Mouse (Mus musculus) spleen, postnatal 14 days (tissue): ENCODE measurements around the gene Clcnkb.

Source experiments
- DNase-seq, 2 experiments: peaks; one replicate each; pipeline ENCODE4 v3.0.0; 2021 to 2022; ENCODE audit warnings: low spot score in 2 of 2

The Clcnkb gene

DNA sequence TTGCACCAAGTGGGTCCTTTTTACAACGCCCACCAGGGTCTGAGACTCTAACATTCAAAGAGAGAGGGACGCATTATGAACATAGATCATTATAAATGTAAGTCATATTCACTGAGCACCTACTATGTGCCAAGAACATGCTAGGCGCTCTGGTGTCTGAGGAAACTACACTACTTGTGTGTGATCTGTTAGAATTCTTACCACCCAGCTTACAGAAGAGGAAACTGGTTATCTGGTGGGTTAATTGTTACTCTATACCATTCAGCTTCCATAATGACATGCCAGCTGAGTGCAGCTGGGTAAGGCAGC is 10.5 kb downstream of the Clcnkb start:
- no peak for DNase-seq

DNA sequence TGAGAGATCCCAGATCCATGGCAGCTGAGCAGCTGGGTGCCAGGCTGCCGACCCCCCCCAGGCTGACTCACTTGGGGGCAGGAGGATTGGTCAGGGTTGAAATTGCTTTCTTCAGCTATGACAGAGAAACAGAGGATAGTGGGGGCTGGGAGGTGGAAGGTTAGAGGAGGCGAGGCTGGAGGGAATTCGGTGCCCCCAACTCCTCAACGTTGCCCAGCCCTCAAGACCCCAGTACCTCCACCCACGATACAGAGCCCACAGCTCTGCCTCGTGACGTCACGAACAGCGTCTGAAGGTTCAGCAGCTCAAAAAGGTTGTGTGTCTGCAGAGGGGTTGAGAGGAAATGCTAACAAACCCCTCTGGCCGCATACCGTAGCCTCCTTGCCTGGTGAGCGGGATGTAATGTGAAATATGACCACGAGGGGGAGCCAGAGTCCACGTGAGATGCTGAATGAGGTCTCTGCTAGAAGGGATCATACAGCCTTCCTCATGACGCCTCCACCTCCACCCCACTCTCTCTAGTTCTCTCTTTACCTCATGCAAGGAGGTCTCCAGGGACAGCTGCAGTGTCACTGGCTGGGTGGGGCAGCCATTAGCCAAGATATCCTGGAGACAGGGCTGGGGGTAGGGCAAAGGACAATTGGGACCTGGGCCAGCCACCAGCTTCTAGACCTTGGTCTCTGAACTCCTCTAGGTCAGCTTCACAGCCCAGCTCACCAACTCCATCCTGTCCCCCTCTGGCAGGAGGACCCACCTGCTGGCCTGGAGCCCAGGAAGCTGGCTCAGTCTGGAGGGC is 11.1 kb downstream of the Clcnkb start:
- DNase-seq, result peak; percentile 67 to 83

GRCm38 (mm10) chr4:141400171-141400570 is 15.6 kb downstream of the Clcnkb start:
- no peak for DNase-seq

- no peak for DNase-seq
Measured at GRCm38 (mm10) chr4:141398545-141398944, 17.3 kb downstream of the Clcnkb start, which contains the start of gene Clcnka. Clcnka (minus strand) TSS chr4:141398724.

DNA sequence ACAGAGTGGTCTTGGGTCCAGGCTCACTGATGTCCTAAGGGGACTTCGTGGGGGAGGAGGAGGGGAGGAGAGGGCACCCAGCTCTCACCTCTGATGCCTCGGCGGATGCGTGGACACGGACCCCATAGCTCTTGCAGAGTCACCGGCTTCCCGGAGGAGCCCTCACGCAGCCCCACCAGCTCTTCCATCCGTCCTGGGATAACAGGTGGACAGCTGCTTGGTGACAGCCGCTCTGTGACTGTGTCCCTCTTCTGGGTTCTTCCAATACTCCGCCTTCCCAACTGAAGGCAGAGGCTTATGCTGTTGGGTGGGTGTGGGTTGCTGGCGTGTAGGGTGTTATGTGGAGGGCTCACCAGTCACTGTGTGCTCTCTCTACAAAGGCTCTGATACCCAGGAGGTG is 18.0 kb downstream of the Clcnkb start:
- DNase-seq, result no peak

- DNase-seq, result no peak
Measured at GRCm38 (mm10) chr4:141394751-141395150, 21.1 kb downstream of the Clcnkb start.

DNA sequence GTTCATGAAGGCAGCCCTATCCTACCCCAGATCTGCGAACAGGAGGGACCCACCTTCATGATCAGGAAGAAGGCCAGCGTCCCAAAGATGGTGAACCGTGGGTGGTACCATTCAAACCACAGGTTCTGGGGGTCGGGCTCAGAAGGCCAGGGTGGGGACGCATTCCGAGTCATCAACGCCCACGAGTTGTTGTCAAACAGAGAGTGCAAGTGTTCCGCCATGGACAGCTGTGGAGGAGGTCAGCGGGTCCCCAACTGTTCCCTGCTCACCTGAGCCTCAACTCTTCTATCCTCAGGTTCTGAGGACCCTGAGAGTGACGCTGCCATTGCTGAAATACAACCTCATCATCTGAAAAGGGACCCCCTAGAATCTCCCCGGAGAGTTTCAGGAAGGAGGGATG is 24.5 kb downstream of the Clcnkb start:
- no peak for DNase-seq

DNA sequence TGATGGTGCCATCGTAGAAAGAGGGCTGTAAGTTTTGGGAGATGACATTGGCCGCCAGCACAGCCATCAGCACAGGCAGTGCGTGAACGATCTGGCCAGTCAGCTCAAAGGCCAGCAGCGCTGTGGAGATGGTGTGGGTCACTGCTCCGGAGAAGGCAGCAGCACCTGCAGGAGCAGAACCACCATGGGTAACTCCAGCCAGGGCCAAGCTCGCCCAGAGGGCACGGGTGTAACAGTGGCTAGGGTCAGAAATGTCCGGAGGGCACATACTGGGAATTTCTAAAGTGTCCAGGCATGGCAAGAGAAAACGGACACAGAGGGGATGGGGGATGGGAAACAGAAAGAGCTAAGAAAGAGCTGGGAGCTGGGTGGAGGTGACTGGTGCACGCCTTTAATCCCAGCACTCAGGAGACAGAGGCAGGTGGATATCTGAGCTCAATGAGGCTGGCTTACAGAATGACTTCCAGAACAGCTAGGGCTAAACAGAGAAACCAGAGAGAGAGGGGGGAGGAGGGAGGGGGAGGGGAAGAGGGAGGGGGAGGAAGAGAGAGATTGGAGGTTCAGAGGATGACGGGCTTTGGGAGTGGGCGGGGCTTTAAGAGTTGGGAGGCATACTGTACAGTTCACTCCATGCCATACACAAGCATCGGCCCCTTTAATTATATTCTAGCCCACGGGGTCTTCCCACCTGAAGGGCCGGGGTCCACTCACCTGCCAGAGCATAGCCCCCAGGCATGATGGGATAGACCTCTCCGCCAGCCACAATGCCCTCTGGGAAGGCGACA is 26.3 kb downstream of the Clcnkb start:
- DNase-seq, result no peak

DNA sequence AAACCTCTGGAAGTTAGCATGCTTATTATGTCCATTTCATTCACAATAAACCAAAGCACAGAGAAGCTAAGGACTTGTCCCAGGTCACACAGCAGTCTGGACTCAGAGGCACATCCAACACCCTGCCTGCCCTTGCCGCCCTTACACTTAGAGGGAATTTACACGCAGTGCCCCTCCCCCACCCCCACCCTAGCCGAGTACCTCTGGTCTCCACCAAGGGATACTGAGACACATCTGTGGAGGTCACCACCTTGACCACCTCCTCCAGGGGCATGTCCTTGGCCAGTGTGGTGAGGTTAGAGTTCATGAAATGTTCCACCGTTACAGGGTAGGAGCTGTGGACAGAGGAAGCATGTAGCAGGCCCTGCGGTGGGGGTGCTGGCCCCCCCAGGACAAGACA is 27.9 kb downstream of the Clcnkb start:
- DNase-seq, result no peak

DNA sequence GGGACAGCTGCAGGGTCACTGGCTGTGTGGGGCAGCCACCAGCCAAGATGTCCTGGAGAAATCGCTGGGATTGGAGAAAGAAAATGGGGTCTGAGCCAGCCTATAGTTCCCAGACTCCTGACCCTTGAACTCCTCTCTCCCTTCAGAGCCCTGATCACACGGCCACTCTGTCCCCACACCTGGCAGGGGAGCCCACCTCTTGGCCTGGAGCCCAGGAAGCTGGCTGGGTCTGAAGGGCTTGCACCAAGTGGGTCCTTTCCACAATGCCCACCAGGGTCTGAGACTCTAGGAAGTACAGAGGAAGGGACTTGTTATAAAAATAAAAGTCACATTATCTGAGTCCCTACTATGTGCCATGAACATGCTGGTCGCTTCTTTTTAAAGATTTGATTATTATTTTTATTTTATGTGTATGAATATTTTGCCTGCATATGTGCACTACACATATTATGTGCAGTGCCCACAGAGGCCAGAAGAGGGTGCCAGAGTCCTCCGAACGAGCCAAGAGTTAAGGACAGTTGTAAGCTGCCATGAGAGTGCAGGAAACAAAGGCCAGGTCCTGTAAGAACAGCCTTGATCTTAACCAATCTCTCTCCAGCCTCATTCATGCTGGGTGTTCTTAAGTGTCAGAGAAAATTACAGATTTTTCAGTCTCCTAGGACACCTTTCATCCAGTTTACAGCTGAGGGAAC is 28.6 kb downstream of the Clcnkb start:
- DNase-seq, result peak; percentile 32 to 57

DNA sequence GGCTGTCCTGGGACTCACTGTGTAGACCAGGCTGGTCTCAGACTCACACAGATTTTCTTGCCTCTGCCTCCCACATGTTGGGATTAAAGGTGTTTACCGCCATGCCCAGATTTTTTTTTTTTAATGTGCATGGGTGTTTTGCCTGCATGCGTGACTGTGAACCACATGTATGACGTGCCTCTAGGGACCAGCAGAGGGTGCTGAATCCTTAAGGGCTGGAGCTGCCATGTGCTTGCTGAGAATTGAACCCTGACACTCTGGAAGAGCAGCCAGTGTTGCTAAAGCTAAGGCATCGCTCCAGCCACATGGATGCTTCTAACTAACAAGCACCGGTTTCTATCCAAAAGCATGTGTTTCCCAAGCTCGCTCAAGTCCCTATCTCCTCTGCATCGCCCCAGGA is 29.7 kb downstream of the Clcnkb start:
- no peak for DNase-seq

GRCm38 (mm10) chr4:141385275-141385674 is 30.5 kb downstream of the Clcnkb start:
- peak in 1 of 2 experiments; percentile 45 for DNase-seq

DNA sequence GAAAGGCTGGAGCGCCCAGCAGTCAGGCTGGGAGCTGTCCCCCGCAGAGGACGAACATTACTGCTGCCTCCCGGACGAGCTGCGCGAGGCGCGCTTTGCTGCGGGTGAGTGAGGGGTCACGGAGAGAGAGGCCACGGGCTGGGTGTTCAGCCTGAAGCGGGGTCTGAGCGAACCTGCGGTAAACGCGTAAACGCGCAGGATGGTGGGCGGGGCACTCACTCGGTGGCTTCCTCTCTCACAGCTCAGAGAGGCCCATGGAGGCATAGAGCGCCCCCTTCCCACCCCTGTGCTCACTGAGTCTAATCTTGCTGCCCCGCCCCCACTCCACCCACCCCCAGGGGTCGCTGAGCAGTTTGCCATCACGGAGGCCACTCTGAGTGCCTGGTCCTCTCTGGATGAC is 33.4 kb downstream of the Clcnkb start:
- no peak for DNase-seq

DNA sequence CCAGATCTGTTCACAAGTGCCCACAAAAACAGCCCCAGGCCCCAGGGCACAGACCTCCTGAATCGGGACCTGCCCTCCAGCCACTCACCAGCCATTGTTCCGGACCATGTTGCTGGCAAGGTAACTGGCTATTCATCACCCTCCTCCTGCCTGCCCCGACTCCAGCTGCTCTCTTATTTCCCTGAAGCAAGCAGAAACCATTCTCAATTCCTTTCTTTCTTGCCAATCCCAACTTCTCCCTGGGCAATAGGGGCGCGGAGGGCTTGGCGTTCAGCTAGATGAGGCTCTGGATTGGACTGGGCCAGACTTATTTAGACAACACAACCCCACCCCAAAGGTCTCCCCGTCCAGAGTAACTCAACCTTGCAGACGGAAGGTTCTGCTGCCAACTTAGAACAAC is 36.1 kb downstream of the Clcnkb start:
- DNase-seq, result no peak

DNA sequence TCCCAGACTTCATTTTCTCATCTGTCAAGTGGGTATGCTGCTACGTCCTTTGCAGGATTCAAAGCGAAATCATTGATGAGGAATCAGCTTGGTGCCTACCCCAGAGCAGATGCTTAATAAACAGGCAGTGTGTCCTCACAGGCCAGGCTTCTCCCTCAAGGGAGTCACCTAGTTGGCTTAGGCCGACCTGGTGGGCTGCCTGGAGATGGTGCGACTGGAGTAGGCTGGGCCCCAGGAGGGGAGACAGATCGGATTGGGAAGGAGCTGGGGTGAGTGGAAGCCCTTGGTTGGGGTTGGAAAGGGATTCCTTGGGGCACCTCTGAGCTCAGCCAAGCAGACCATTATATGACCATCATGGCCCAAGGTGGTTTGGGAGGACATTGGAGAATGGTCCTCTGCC is 43.4 kb downstream of the Clcnkb start:
- DNase-seq, result no peak

GRCm38 (mm10) chr4:141367997-141368791 is 47.6 kb downstream of the Clcnkb start, which contains the start of gene Fam131c:
Fam131c (plus strand) TSS chr4:141368220.
- DNase-seq, result no peak

GRCm38 (mm10) chr4:141365876-141366275 is 49.9 kb downstream of the Clcnkb start:
- no peak for DNase-seq

- DNase-seq, result no peak
Measured at GRCm38 (mm10) chr4:141365126-141365525, 50.7 kb downstream of the Clcnkb start.

DNA sequence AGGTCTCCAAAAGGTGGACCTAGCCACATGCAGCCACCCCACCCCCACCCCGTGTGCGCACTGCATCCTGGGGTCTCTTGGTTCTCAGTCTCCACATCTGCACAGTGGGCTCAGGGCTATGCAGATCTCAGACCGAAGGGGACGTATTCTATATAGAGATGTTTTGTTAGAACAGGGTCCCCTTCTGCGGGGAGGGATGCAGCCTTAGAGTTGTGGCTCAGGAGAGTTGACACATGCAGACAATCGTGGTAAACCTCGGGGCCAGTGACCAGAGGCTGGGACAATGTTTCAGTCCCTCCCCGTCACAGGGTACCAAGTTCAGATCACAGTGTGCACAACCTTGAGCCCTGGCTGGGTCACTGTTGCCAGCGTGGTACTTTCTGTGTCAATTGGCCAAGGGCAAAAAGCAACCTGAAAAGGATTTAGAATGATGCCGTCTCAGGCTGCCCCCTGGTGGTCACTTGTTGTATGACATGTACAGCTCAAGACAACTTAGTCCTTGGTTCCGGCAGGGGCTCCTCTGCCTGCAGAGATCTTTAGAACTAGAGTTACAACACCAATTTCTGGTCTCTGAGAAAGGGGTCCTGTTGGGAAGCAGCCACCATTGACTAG is 52.8 kb downstream of the Clcnkb start:
- DNase-seq, result peak; percentile 40 to 71

- peak in 1 of 2 experiments; percentile 21 for DNase-seq
Measured at GRCm38 (mm10) chr4:141360846-141361245, 55.0 kb downstream of the Clcnkb start.

- DNase-seq, result no peak
Measured at GRCm38 (mm10) chr4:141359222-141359621, 56.6 kb downstream of the Clcnkb start.
